Mouse (Mus musculus) adrenal gland, postnatal 10 days (tissue): Measurements from ENCODE around the gene Cactin. TPM values are rescaled to one million over a fixed set of nuclear protein-coding genes. Genes with fewer than 3 reads are reported as not detected.
A peak's percentile ranks its signal among the peaks of the same experiment; 100 is the strongest.

Source experiments
- DNase-seq: peaks from one replicate; pipeline ENCODE4 v3.0.0; 2021; ENCODE audit warnings: mixed read lengths
- total RNA-seq, 2 experiments: library from RNA; stranded (reverse); gene quantifications; 2 replicates each; pipeline ENCODE4 v1.2.3; 2021

Cactin gene
- total RNA-seq, 2 experiments from 2014 or later = 29.4 to 35.4 TPM

GRCm38 (mm10) chr10:81297845-81298244 is 23.1 kb upstream of the Cactin start:
- DNase-seq = peak; percentile 47

GRCm38 (mm10) chr10:81298369-81299100 is 22.4 kb upstream of the Cactin start:
- no peak for DNase-seq

GRCm38 (mm10) chr10:81299585-81300351 is 21.1 kb upstream of the Cactin start:
- DNase-seq = no peak

GRCm38 (mm10) chr10:81300352-81300907 is 20.5 kb upstream of the Cactin start:
- no peak for DNase-seq

- no peak for DNase-seq
Measured at GRCm38 (mm10) chr10:81301321-81301720, 19.6 kb upstream of the Cactin start.

- no peak for DNase-seq
Measured at GRCm38 (mm10) chr10:81302288-81302687, 18.6 kb upstream of the Cactin start.

- DNase-seq = no peak
Measured at GRCm38 (mm10) chr10:81302781-81303218, 18.1 kb upstream of the Cactin start.

- DNase-seq = no peak
Measured at GRCm38 (mm10) chr10:81303258-81303657, 17.6 kb upstream of the Cactin start.

- DNase-seq = no peak
Measured at GRCm38 (mm10) chr10:81303761-81304160, 17.1 kb upstream of the Cactin start.

- DNase-seq = peak; percentile 71
Measured at GRCm38 (mm10) chr10:81304597-81305238, 16.2 kb upstream of the Cactin start.

GRCm38 (mm10) chr10:81305663-81306062 is 15.2 kb upstream of the Cactin start:
- DNase-seq = no peak

GRCm38 (mm10) chr10:81306173-81306668 is 14.7 kb upstream of the Cactin start:
- no peak for DNase-seq

- DNase-seq = no peak
Measured at GRCm38 (mm10) chr10:81306837-81307682, 13.8 kb upstream of the Cactin start.

GRCm38 (mm10) chr10:81309571-81309970 is 11.3 kb upstream of the Cactin start:
- no peak for DNase-seq

GRCm38 (mm10) chr10:81313581-81313980 is 7.3 kb upstream of the Cactin start:
- DNase-seq = no peak

- no peak for DNase-seq
Measured at GRCm38 (mm10) chr10:81314201-81314600, 6.7 kb upstream of the Cactin start.

- DNase-seq = no peak
Measured at GRCm38 (mm10) chr10:81315587-81315986, 5.3 kb upstream of the Cactin start.

- DNase-seq = peak; percentile 62
Measured at GRCm38 (mm10) chr10:81316338-81317060, 4.4 kb upstream of the Cactin start.

GRCm38 (mm10) chr10:81317273-81317672 is 3.6 kb upstream of the Cactin start:
- peak; percentile 87 for DNase-seq

GRCm38 (mm10) chr10:81318589-81319329 is 2.1 kb upstream of the Cactin start:
- DNase-seq = peak; percentile 85
